Mouse (Mus musculus) embryonic stem cell, embryonic (primary cell): Measurements from ENCODE around the gene Cfap58.

Experiments used
- CTCF ChIA-PET, 4 experiments: fragments of 300-600 bp in 2 of 4; fragments of 350-600 bp in 2 of 4; sonication (Branson Sonifier 250); formaldehyde crosslinking; loops; one replicate each; lab custom pipeline; 2022; ENCODE audit warnings: inconsistent platforms in 2 of 4; lab: Charles Lee
- POLR2A ChIA-PET, 4 experiments: fragments of 300-600 bp in 2 of 4; fragments of 350-600 bp in 2 of 4; sonication (Branson Sonifier 250); formaldehyde crosslinking; loops; one replicate each; lab custom pipeline; 2022; ENCODE audit warnings: antibody characterized with exemption in 4 of 4, inconsistent platforms in 1 of 4; lab: Charles Lee

Gene Cfap58

DNA sequence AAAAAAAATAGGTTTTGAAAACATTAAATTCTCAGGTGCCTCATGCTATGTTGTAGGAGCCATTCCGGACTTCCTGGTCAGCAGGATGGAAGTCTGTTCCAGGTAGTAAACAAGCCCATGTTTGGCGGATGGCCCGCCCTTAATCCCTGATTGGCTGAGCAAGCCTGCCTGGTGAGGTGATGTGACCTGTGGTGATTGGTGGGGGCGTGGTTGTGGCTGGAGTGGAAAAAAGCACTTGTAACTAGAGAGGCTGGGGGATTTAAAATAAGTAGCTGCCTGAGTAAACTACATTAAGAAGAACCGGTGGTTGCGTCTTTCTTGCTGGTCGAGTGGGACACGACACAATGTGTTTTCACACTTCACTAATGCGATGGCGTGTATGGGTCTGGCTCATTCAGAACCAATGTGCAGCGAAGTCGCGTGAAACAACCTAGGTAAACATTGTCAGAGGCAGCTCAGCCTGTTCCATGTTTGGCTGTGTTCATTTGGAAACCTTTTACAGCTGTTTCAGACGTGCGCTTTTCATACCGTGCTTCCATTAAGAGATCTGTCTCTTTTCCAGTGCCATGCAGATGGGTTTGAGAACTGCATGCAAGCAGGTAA, 2.7 kb upstream of the Cfap58 start:
- CTCF ChIA-PET = interaction anchor here in 3 of 4 experiments (1.1 to 2.1 kb wide), 4 partner anchors 52 to 103 kb away, joined by 6 to 11 read pairs (median 10); no protein-coding TSS in a partner anchor

DNA sequence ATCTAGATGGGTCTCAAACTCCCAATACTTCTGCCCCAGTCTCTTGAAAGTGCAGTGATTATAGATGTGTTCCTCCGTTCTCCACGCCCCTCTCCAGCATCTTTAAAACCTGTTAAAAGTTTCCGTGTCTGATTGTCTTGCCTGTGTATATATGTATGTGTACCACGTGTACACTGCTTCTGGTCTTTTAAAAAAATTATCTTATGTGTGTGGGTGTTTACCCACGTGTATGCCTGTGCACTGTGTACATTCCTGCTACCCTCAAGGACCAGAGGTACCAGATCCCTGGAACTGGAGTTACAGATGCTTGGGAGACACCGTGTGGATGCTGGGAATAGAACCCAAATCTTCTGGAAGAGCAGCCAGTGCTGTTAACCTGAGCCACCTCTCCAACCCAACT, 1.9 kb upstream of the Cfap58 start:
- ChIA-PET POLR2A (interaction anchor here in 2 of 4 experiments (0.8 to 1.9 kb wide), 3 partner anchors 16 to 52 kb away, joined by 3 to 7 read pairs (median 5); partner anchors contain the start of genes Cfap43 (in 2 of the 2) and Itprip (in 2 of the 2)), CTCF (interaction anchor here in 1 of 4 experiments (2.1 kb wide), 1 partner anchor 53 kb away, joined by 10 read pairs; no protein-coding TSS in a partner anchor)

More for the DNA sequence above, 2.7 kb upstream of the Cfap58 start:
- POLR2A ChIA-PET = interaction anchor here in 2 of 4 experiments (0.8 to 1.9 kb wide), 6 partner anchors 12 to 122 kb away, joined by 3 to 7 read pairs (median 4); partner anchors contain the start of genes Cfap43 (in 2 of the 2) and Itprip (in 2 of the 2)

DNA sequence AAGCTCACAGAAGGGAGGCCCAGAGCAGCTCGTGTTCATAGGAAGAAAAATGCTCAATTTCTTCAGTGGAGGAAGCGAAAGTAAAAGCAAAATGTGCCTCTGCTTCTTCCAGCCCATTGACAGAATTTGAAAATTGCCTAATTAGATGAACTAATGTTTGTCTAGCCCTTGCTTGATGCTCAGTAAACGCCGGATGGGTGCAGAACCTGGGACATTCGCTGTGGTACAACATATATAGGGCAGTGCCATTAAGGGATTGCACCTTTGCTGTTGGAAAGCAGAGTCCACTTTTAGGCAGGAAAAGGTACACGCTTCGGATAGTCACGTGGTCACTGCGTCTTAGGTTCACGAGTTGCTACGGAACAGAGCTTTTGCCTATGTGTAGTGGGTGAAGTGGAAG, 985 bp upstream of the Cfap58 start:
- CTCF ChIA-PET = no interaction called here
- POLR2A ChIA-PET = no interaction called here

DNA sequence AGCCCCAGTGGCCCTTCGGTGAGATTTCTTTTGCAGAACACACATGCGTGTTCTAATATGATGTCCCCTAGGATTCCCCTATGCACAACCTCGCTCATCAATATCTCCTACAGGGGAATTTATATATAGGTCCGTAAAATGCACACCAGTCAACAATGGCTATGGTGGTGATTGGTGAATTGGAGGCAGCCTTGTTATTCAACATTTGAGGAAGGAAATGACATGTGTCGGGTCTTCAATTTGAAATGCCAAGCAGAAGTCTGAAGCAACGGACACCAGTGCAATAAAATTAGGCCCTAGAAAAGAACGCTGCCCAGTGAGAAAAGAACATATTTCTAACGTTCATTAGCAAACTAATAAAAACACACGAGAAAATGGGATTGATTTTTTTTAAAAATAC, 537 bp upstream of the Cfap58 start:
- POLR2A ChIA-PET = no interaction called here
- CTCF ChIA-PET = no interaction called here

DNA sequence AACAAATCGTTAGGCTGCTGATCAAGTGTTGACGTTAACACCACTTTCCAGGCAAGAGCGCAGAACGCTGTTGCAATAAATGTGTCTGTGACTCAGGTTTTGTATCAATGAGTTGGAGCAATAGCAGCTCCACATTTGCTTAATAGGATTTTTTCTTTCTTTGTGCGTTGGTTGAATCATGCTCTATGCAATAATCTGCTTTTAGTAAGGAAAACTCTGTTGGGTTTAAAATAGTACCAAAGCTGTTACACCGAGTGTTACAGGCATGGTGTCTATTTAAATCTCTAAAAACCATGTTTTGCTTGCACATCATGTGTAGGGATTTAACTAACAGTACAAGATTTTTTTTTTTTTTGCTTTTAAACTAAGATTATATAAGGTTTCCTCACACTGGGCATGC, 1.9 kb downstream of the Cfap58 start:
- ChIA-PET POLR2A (no interaction called here), CTCF (interaction anchor here in 1 of 4 experiments (0.6 to 1.2 kb wide), 2 partner anchors 26 to 57 kb away, joined by 3 to 4 read pairs; no protein-coding TSS in a partner anchor)

DNA sequence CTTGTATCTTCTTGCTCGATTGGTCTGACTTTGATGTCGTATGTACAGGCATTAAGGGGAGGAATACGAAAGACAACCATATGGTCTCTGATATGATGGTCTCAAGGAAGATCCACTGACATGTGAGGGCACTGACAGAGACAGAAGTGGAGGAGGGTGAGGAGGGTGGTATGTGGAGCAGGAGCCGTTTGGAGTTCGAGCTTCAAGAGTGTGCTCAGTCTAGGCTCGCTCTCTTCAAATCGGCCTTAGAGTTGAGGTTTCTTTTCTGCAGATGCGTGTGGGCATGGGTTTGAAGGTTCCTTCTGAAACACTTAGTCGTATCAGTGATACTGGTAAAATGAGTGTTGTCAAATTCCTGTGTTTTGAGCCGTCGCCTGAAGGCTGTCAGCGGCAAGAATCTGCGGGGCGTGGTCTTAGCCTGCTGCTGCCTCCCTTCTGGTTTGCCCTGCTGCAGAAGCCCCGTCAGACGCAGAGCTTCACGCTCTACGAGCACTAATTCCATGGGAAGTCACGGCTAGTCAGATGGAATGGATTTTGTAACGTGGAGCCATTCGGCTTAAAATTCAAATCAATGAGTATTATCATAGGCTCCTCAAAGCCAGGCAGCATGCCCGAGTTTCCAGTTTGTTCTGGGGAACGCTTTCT, 9.5 kb downstream of the Cfap58 start:
- POLR2A ChIA-PET = interaction anchor here in 2 of 4 experiments (0.7 to 1.0 kb wide), 2 partner anchors 13 to 39 kb away, joined by 3 read pairs; no protein-coding TSS in a partner anchor
- CTCF ChIA-PET = interaction anchor here in 3 of 4 experiments (0.6 to 1.1 kb wide), 3 partner anchors 64 to 298 kb away, joined by 3 read pairs; no protein-coding TSS in a partner anchor

DNA sequence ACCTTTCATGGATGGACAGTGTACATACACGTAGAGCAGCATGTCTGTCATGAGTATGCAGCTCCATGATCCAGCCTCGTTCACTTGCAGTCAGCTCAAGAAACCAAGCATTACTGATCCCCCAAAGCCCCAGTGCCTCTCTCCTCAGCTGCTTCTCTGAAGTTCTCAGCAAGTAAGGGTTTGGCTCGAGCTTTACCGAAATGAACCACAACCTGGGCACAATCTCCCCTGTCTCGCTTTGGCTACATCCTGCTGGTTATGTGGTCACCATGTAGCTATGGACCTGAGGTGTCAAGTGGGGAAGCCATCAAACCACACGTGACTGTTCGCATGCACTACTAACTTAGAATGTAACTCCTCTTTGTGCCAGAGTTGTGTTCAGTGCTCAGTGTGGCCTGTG, 13.5 kb downstream of the Cfap58 start:
- ChIA-PET CTCF (interaction anchor here in 1 of 4 experiments (1.5 kb wide), 1 partner anchor 68 kb away, joined by 4 read pairs; no protein-coding TSS in a partner anchor), POLR2A (no interaction called here)

DNA sequence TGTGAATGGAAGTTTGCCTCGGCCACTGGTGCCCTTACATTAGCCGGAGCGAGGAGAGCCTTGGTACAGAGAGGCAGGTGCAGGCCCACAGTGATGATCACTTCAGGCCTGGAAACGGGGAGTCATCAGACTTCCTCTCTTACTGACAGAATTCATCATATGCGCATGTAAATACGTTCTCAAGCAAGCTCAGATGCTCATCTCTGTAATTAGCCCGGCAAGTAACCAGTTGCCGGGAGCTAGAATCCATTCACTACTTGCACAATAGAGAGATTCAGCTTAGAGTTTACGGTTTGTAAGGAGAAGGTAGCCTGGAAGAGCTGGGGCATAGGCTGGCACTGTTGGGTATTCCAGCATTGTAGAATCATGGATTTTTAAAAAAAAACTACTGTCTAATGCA, 15.7 kb downstream of the Cfap58 start:
- POLR2A ChIA-PET = no interaction called here

DNA sequence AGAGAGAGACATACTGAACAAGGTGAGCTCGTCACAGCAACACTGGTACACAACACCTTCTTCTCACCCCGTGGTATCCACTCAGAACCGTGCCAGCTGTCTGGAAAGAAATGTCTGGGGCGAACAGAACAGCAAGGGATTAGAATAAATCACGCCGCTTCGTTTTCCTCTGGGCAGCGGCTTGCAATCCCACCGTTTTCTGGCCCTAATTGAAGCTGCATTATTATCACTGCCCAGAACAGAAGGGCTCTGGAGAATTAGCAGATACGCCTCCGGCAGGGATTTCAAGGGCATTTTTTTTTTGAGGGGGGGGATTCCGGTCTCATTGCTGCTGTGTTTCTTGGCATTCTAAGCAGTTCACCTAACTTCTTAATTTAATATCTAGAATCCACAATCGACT, 20.7 kb downstream of the Cfap58 start:
- ChIA-PET POLR2A (no interaction called here), CTCF (interaction anchor here in 1 of 4 experiments (1.2 kb wide), 1 partner anchor 9 kb away, joined by 6 read pairs; no protein-coding TSS in a partner anchor)

More for the DNA sequence above, 15.7 kb downstream of the Cfap58 start:
- CTCF ChIA-PET = interaction anchor here in 1 of 4 experiments (1.7 kb wide), 1 partner anchor 71 kb away, joined by 5 read pairs; no protein-coding TSS in a partner anchor

DNA sequence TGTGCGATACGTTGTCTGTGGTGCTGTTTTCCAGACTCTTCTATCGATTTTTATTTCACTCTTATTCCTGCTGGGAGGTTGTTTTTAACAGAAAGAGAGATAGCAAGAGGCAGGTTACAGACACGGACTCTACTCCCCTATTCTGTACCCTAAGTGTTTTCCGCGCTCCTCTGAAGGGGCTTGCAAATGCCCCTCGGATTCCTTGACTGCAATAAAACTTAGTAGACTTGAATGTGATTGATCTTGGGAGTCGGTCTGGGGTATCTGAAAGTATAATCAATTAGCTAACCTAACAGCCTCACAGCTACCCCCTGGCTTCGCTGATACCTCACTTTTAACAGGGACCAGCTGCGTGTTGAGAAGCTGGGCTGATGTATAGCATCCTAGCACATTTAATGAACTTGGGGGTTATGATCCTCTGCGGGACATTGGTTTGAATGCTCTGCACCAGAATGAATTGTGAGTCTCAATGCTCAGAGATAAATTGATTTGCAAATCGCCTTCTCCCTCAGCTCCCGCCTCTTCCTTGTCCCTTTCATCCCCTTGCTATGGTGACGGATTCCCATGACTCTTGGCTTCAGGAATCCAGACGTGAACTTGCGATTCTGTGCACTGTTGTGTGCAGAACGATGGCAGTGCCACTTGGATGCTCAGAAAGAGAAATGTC, 31.7 kb downstream of the Cfap58 start:
- ChIA-PET POLR2A (no interaction called here), CTCF (interaction anchor here in 1 of 4 experiments (1.5 kb wide), 1 partner anchor 87 kb away, joined by 4 read pairs; no protein-coding TSS in a partner anchor)

DNA sequence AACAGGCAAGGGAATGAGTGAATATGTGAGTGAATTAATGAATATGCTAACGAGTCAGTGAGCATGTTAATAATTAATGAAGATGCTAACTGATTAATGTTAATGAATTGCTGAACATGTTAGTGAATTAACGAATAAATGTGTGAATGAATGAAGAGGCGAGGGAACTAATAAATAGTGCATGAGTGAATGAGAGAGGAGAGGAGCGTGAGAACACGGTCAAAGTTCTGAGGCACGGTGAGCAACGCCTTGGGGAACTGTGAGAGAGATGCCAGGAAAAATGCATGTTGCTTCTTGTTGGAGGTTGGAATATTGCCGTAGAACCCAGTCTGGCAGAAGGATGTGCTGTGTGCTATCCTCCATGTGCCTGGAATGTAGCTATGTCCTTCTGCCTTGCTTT, 33.6 kb downstream of the Cfap58 start:
- POLR2A ChIA-PET = no interaction called here
- CTCF ChIA-PET = no interaction called here

DNA sequence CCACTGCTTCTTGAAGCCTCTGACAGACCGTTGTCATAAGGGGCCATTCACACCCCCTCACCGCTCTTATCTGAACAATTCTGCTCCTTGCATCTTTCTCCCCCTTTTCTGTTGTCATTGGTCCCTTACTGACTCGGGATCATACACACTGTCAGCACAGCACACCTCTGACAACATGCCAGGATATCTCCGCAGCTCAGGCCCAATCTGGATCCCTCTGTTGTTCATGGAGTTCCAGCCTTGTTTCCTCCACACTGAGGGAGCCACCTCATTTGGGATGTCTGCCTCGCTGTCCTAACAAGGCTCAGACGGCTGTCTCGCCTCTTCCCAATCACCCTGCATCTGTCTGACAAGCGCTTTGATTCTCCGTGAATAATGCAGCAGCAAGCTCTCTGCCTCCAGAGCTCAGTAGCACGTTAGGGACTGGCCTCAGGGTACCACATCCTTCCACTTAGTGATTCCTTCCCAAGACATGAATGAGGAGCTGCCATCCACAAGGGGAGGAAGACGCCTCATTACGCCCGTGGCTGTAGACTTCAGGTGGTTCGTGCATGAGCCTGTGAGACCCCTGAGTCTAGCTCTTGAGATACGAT, 40.7 kb downstream of the Cfap58 start:
- ChIA-PET POLR2A (interaction anchor here in 2 of 4 experiments (0.6 to 1.4 kb wide), 3 partner anchors 10 to 121 kb away, joined by 3 to 4 read pairs (median 3); no protein-coding TSS in a partner anchor), CTCF (interaction anchor here in 2 of 4 experiments (0.6 to 1.0 kb wide), 2 partner anchors 96 to 341 kb away, joined by 3 to 12 read pairs; no protein-coding TSS in a partner anchor)

DNA sequence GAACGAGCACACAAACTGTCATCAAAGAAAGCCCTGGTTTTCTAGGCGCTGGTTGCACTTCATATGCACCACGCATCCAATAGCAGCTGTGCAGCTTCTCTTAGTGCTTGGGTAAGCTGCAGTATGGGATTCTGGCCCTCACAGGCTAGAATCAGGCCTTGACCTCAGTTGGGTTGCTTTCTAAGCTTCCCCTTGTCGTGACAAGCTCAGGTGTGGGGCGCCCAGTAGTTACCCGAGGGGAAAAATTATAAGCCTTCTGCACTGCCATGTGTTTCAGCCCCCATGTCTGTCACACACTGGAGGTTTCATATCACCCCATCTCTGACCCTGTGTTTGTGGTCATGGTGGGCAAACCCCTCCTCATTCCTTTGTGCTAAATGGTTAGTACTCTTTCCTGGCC, 42.0 kb downstream of the Cfap58 start:
- POLR2A ChIA-PET = no interaction called here
- CTCF ChIA-PET = interaction anchor here in 1 of 4 experiments (1.8 kb wide), 1 partner anchor 97 kb away, joined by 4 read pairs; no protein-coding TSS in a partner anchor

DNA sequence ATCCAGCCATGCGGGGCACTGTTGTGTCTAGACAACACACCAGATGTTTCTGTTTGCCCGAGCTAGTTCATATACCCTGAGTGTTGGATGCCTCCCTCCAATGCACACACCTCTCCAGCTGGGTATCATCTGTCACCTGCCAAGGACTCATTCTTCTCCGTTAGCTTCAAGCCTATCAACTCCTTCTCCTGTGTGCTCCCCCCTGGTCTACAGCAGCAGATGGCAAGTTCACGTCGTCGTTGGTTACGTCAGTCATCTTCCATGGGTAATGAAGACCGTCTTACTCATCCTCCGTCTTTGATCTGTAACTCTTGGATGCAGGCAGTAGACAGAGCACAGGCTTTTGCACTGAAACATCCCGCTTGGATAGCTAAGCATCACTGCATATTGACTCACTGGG, 42.8 kb downstream of the Cfap58 start:
- POLR2A ChIA-PET = no interaction called here
- CTCF ChIA-PET = interaction anchor here in 1 of 4 experiments (1.8 kb wide), 1 partner anchor 98 kb away, joined by 4 read pairs; no protein-coding TSS in a partner anchor

DNA sequence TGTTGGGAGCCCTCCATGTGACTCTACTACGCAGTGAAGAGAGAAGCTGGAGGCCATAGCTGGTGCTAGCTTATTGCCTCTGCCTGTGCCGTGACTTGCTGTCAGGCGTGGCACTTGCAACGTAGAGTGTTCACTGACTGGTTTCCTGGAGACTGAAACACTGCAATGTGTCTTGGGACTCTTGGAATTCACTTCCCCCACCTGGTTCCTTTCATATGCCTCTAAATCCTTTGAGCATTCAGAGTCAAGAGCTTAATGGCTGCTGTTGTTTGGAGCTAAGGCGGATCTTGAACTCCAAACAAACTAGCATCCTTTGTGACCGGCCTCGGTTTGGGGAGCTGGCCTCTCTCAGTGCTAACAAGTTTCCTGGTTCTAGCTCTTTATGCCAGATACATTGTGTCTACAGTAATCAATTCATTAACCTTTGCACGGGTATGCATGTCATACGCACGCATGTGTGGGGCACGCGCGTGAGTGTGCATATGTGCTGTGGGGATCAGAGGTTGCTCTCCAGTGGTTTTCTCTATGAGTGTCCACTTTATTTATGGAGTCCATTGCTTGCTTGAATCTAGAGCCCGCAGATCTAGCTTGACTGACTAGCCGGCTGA, 48.2 kb downstream of the Cfap58 start:
- CTCF ChIA-PET = interaction anchor here (0.7 to 2.9 kb wide), 6 partner anchors 103 to 218 kb away, joined by 3 to 12 read pairs (median 3); no protein-coding TSS in a partner anchor
- POLR2A ChIA-PET = interaction anchor here in 3 of 4 experiments (0.6 to 1.2 kb wide), 7 partner anchors 10 to 1013 kb away, joined by 3 to 10 read pairs (median 3); partner anchors contain the start of gene Stn1 (in 1 of the 3)

DNA sequence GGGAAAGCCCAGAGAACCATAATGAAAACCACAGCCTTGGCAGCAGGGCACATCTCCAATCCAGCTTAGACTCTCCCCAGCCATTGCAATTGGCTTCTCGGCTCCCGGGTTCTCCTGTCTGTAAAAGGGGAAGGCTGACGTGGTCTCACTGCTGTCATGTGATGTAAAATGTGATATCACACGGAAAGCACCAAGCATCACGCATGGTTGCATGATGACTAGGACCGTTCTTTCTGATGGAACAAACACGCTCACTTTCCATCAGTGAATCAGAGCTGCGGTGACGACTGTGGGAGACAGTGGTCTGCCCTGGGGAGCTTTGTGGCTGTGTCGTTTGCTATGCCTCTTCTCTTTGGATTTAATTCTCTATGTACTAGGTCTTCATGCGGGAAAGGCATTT, 50.5 kb downstream of the Cfap58 start:
- ChIA-PET POLR2A (interaction anchor here in 1 of 4 experiments (1.1 kb wide), 1 partner anchor 10 kb away, joined by 3 read pairs; no protein-coding TSS in a partner anchor), CTCF (interaction anchor here in 1 of 4 experiments (1.2 kb wide), 1 partner anchor 216 kb away, joined by 6 read pairs; no protein-coding TSS in a partner anchor)

DNA sequence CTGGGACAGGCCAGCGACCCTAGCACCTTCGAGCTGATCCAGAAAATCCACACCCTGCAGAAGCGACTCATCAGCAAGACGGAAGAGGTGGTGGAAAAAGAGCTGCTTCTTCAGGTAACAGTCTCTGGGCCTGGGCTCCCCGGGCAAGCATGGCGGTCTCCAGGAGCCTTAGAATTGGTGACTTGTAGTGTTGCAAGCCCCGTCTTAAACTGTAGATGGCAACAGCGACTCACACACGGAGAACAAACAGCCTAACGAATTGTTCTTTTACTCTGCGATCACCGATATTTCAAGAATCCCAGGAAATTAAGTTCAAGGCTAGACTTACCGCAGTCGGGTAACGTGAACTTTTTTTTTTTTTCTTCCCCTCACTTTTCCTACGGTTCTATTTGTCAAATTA, 51.0 kb downstream of the Cfap58 start:
- CTCF ChIA-PET = interaction anchor here in 2 of 4 experiments (0.7 to 1.2 kb wide), 3 partner anchors 137 to 359 kb away, joined by 4 to 6 read pairs (median 5); no protein-coding TSS in a partner anchor
- POLR2A ChIA-PET = interaction anchor here in 1 of 4 experiments (1.1 kb wide), 1 partner anchor 10 kb away, joined by 3 read pairs; no protein-coding TSS in a partner anchor
